In the genomic region with DNA sequence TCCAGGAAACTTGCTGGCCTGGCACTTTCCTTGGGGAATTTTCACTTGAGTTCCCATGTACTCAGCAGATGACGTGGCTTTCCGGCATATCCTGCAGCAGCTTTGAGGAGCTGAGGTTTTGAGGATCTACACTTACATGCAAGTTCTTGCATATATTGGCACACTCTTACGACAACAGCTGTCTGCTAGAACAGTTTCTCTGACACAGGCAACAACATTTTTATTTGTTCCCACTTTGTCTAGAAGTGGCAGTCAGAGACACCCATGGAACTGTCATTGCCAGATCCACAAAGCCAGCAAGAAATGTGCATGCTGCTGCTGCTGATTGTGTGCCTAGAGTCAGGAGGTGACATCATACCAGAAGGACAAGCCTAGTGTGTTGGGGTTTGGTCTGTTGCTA, we compare ENCODE assay signal across 38 mouse cellular contexts. TPM values are rescaled to one million over a fixed set of nuclear protein-coding genes. Genes with fewer than 3 reads are reported as not detected.
"Had no signal": no experiment of that assay in that cellular context is flagged by ENCODE, and none has a peak within 500 bp of the region (broad histone marks: within the 10 kb centered on the region; RNA-seq: fewer than 3 reads in every experiment).

No protein-coding gene starts in this region.

- DNase-seq: cerebellum, adult 8-10 months; cerebellum, adult 9-10 months; cerebellum, adult 9-11 months; cerebellum, postnatal 10 days; cerebellum, postnatal 14 days; cerebellum, postnatal 25 days; cerebellum, postnatal 36 days; embryo, embryonic 11 days; gastrocnemius, adult 2 months; gastrocnemius, postnatal 10 days; gastrocnemius, postnatal 14 days; gastrocnemius, postnatal 25 days; gastrocnemius, postnatal 36 days; heart, adult 11 months; heart, adult 18-20 months; heart, adult 2 months had no signal

- H3K9me3 ChIP-seq: embryonic facial prominence, embryonic 10.5 days; embryonic facial prominence, embryonic 12.5 days; embryonic facial prominence, embryonic 13.5 days; embryonic facial prominence, embryonic 15.5 days; forebrain, embryonic 10.5 days; forebrain, embryonic 12.5 days; forebrain, embryonic 13.5 days; forebrain, embryonic 15.5 days had no signal

- H3K9ac ChIP-seq: embryonic facial prominence, embryonic 12.5 days; embryonic facial prominence, embryonic 13.5 days; embryonic facial prominence, embryonic 15.5 days; forebrain, embryonic 12.5 days; forebrain, embryonic 13.5 days; forebrain, embryonic 15.5 days had no signal

- H3K27ac ChIP-seq: embryonic facial prominence, embryonic 10.5 days; embryonic facial prominence, embryonic 12.5 days; embryonic facial prominence, embryonic 13.5 days; embryonic facial prominence, embryonic 15.5 days; forebrain, embryonic 10.5 days; forebrain, embryonic 12.5 days; forebrain, embryonic 13.5 days; forebrain, embryonic 15.5 days; gastrocnemius, adult 2 months; heart, adult 2 months had no signal

- H3K4me1 ChIP-seq: embryonic facial prominence, embryonic 10.5 days; embryonic facial prominence, embryonic 12.5 days; embryonic facial prominence, embryonic 13.5 days; embryonic facial prominence, embryonic 15.5 days; forebrain, embryonic 13.5 days; forebrain, embryonic 15.5 days had no signal

- H3K4me3 ChIP-seq: embryonic facial prominence, embryonic 10.5 days; embryonic facial prominence, embryonic 12.5 days; embryonic facial prominence, embryonic 13.5 days; embryonic facial prominence, embryonic 15.5 days; erythroblast, embryonic 14.5 days; forebrain, embryonic 10.5 days; forebrain, embryonic 12.5 days; forebrain, embryonic 13.5 days; forebrain, embryonic 15.5 days; gastrocnemius, adult 2 months; heart, adult 2 months had no signal

- H3K27me3 ChIP-seq: embryonic facial prominence, embryonic 12.5 days; embryonic facial prominence, embryonic 13.5 days; forebrain, embryonic 13.5 days; forebrain, embryonic 15.5 days had no signal

- H3K4me2 ChIP-seq: embryonic facial prominence, embryonic 12.5 days; embryonic facial prominence, embryonic 13.5 days; embryonic facial prominence, embryonic 15.5 days; forebrain, embryonic 12.5 days; forebrain, embryonic 13.5 days; forebrain, embryonic 15.5 days had no signal

- H3K36me3 ChIP-seq: embryonic facial prominence, embryonic 10.5 days; embryonic facial prominence, embryonic 12.5 days; embryonic facial prominence, embryonic 13.5 days; embryonic facial prominence, embryonic 15.5 days; forebrain, embryonic 10.5 days; forebrain, embryonic 12.5 days; forebrain, embryonic 15.5 days had no signal

- ATAC-seq: forebrain, embryonic 13.5 days; forebrain, embryonic 15.5 days; forebrain, embryonic 16.5 days had no signal

RNA-seq across cellular contexts. Expression of a gene that starts 5.3 kb away (rescaled TPM):
- total RNA-seq: common myeloid progenitor, adult 5-6 weeks; gastrocnemius, adult 18-20 months; gastrocnemius, adult 2 months; gastrocnemius, adult 8-10 months; gastrocnemius, postnatal 10 days; gastrocnemius, postnatal 14 days; gastrocnemius, postnatal 25 days; gastrocnemius, postnatal 36 days; gastrocnemius, postnatal 4 days; granulocyte monocyte progenitor cell, adult 5-6 weeks; heart, adult 18-20 months; heart, adult 2 months; heart, adult 8-10 months had no signal
- polyA plus RNA-seq: cortical plate, adult 2 months; embryonic facial prominence, embryonic 10.5 days; embryonic facial prominence, embryonic 11.5 days; embryonic facial prominence, embryonic 12.5 days; embryonic facial prominence, embryonic 13.5 days; embryonic facial prominence, embryonic 15.5 days; erythroblast, embryonic 14.5 days; forebrain, embryonic 10.5 days; forebrain, embryonic 11.5 days; forebrain, embryonic 13.5 days; forebrain, embryonic 15.5 days; forebrain, embryonic 16.5 days; frontal cortex, adult 2 months; heart, adult 2 months had no signal

RNA-seq across cellular contexts. Expression of a gene that starts 27.9 kb away (rescaled TPM):
- total RNA-seq: common myeloid progenitor, adult 5-6 weeks; gastrocnemius, adult 18-20 months; gastrocnemius, adult 2 months; gastrocnemius, adult 8-10 months; gastrocnemius, postnatal 10 days; gastrocnemius, postnatal 14 days; gastrocnemius, postnatal 25 days; gastrocnemius, postnatal 36 days; gastrocnemius, postnatal 4 days; granulocyte monocyte progenitor cell, adult 5-6 weeks; heart, adult 18-20 months; heart, adult 2 months; heart, adult 8-10 months had no signal
- polyA plus RNA-seq: cortical plate, adult 2 months; embryonic facial prominence, embryonic 11.5 days; embryonic facial prominence, embryonic 12.5 days; embryonic facial prominence, embryonic 13.5 days; embryonic facial prominence, embryonic 14.5 days; embryonic facial prominence, embryonic 15.5 days; erythroblast, embryonic 14.5 days; forebrain, embryonic 10.5 days; forebrain, embryonic 11.5 days; forebrain, embryonic 12.5 days; forebrain, embryonic 13.5 days; forebrain, embryonic 15.5 days; forebrain, embryonic 16.5 days; frontal cortex, adult 2 months; gonadal fat pad, adult 2 months; heart, adult 2 months had no signal

RNA-seq across cellular contexts. Expression of a gene that starts 38.9 kb away (rescaled TPM):
- total RNA-seq: common myeloid progenitor, adult 5-6 weeks; gastrocnemius, adult 18-20 months; gastrocnemius, adult 2 months; gastrocnemius, adult 8-10 months; gastrocnemius, postnatal 10 days; gastrocnemius, postnatal 14 days; gastrocnemius, postnatal 25 days; gastrocnemius, postnatal 36 days; gastrocnemius, postnatal 4 days; granulocyte monocyte progenitor cell, adult 5-6 weeks; heart, adult 18-20 months; heart, adult 2 months; heart, adult 8-10 months had no signal
- polyA plus RNA-seq: cortical plate, adult 2 months; embryonic facial prominence, embryonic 10.5 days; embryonic facial prominence, embryonic 11.5 days; embryonic facial prominence, embryonic 12.5 days; embryonic facial prominence, embryonic 13.5 days; embryonic facial prominence, embryonic 15.5 days; erythroblast, embryonic 14.5 days; forebrain, embryonic 10.5 days; forebrain, embryonic 11.5 days; forebrain, embryonic 12.5 days; forebrain, embryonic 13.5 days; forebrain, embryonic 15.5 days; forebrain, embryonic 16.5 days; frontal cortex, adult 2 months; gonadal fat pad, adult 2 months; heart, adult 2 months had no signal

RNA-seq across cellular contexts. Expression of a gene that starts 47.4 kb away (rescaled TPM):
- total RNA-seq: common myeloid progenitor, adult 5-6 weeks; gastrocnemius, adult 18-20 months; gastrocnemius, adult 2 months; gastrocnemius, adult 8-10 months; gastrocnemius, postnatal 10 days; gastrocnemius, postnatal 14 days; gastrocnemius, postnatal 25 days; gastrocnemius, postnatal 36 days; gastrocnemius, postnatal 4 days; granulocyte monocyte progenitor cell, adult 5-6 weeks; heart, adult 18-20 months; heart, adult 2 months; heart, adult 8-10 months had no signal
- polyA plus RNA-seq: cortical plate, adult 2 months; embryonic facial prominence, embryonic 10.5 days; embryonic facial prominence, embryonic 11.5 days; embryonic facial prominence, embryonic 12.5 days; embryonic facial prominence, embryonic 13.5 days; embryonic facial prominence, embryonic 14.5 days; embryonic facial prominence, embryonic 15.5 days; erythroblast, embryonic 14.5 days; forebrain, embryonic 10.5 days; forebrain, embryonic 11.5 days; forebrain, embryonic 12.5 days; forebrain, embryonic 13.5 days; forebrain, embryonic 15.5 days; forebrain, embryonic 16.5 days; frontal cortex, adult 2 months; gonadal fat pad, adult 2 months; heart, adult 2 months had no signal
